Mouse (Mus musculus) lung, embryonic 14.5 days (tissue): ENCODE measurements around the gene Abcb8. TPM values are rescaled to one million over a fixed set of nuclear protein-coding genes. Genes with fewer than 3 reads are reported as not detected.

Experiments
- ATAC-seq: fragments of 200-750 bp; cut with Nextera tagmentation; 2 replicates; pipeline ENCODE4 v1.8.0; 2017; ENCODE audit warnings: mild to moderate bottlenecking, moderate TSS enrichment, moderate library complexity; ENCODE audit not compliant: insufficient read depth
- DNase-seq: peaks from one replicate; pipeline ENCODE4 v3.0.0-alpha.2; 2015
- H3K27ac ChIP-seq: fragments of 300-500 bp; sonication (generic); 2 replicates; pipeline ENCODE4 v1.5.1; 2014; ENCODE audit warnings: low read depth, mild to moderate bottlenecking, moderate library complexity
- H3K27me3 ChIP-seq: fragments of 300-500 bp; sonication (generic); 2 replicates; pipeline ENCODE4 v1.6.1; 2014; ENCODE audit warnings: low read length, control low read depth; ENCODE audit not compliant: insufficient read depth
- H3K36me3 ChIP-seq: fragments of 300-500 bp; sonication (generic); 2 replicates; pipeline ENCODE4 v1.6.1; 2014; ENCODE audit warnings: control low read depth; ENCODE audit not compliant: insufficient read depth
- H3K4me1 ChIP-seq: fragments of 300-500 bp; sonication (generic); 2 replicates; pipeline ENCODE4 v1.6.1; 2014; ENCODE audit warnings: antibody characterized with exemption, control low read depth; ENCODE audit not compliant: insufficient read depth
- H3K4me2 ChIP-seq: fragments of 300-500 bp; sonication (generic); 2 replicates; pipeline ENCODE4 v1.6.1; 2014; ENCODE audit warnings: mild to moderate bottlenecking
- H3K4me3 ChIP-seq: fragments of 300-500 bp; sonication (generic); 2 replicates; pipeline ENCODE4 v1.5.1; 2014; ENCODE audit warnings: low read depth, low read length
- H3K9ac ChIP-seq: fragments of 300-500 bp; sonication (generic); 2 replicates; pipeline ENCODE4 v1.6.1; 2014
- H3K9me3 ChIP-seq: fragments of 300-500 bp; sonication (generic); 2 replicates; pipeline ENCODE4 v1.6.1; 2016; ENCODE audit warnings: low read depth, low read length, control low read depth
- CTCF ChIP-seq: IDR thresholded peaks from 2 replicates; pipeline ENCODE4 v1.5.1; 2016; ENCODE audit warnings: antibody characterized with exemption, low read depth
- WGBS: fragments of 180-500 bp; shearing (Covaris S2); extraction: QIAGEN DNeasy Blood & Tissue Kit; methylation state at CpG from one replicate; pipeline ENCODE4 v1.1.7; 2014; 5-methylcytosine and 5-hydroxymethylcytosine counted together
- polyA plus RNA-seq: library from polyadenylated mRNA; unstranded; fragments of >200 nt; fragmentation: Nextera tagmentation; extraction: Ambion mirVana; gene quantifications from 2 replicates; pipeline ENCODE4 v1.2.1, GENCODE M21; 2014

The Abcb8 gene
- polyA plus RNA-seq, 1 experiment from 2014 or later = 43.5 TPM

DNA sequence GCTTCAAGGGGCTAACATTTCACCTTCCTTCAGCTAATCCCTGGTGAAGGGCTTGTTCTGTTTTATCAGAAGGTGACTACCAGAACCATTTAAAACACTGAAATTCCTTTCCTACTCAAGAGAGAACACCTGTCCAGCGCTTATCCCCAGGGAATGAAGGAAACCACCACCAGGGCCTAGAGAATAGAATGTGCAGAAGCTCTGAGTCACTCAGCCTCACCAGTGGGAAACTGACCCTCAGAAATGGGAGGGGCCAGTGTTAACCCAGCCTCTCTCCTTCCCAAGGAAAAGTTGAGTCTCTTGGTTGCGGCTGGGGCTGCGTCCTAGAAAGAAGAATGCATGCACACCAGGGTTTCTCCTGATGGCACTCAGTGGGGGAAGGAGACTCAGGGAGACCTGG is 61.6 kb downstream of the Abcb8 start:
- peak overlapping the region; percentile 63; the same call in 1 of the 2 replicates for H3K27ac ChIP-seq
- H3K4me2 ChIP-seq = peak overlapping the region; percentile 96
- no peaks in the 10 kb centered on the region for H3K9me3 ChIP-seq
- H3K36me3 ChIP-seq = peaks cover 2% of the 10 kb centered on the region; the same call in 1 of the 2 replicates
- peaks cover 25% of the 10 kb centered on the region for H3K4me1 ChIP-seq
- DNase-seq = no peak
- no peaks in the 10 kb centered on the region for H3K27me3 ChIP-seq
- no peak for ATAC-seq
- H3K9ac ChIP-seq = no peak overlapping the region
- no peak for TF ChIP-seq CTCF
- no peak overlapping the region for H3K4me3 ChIP-seq
- WGBS = 59% methylated on average over 3 of the region's 3 CpGs

DNA sequence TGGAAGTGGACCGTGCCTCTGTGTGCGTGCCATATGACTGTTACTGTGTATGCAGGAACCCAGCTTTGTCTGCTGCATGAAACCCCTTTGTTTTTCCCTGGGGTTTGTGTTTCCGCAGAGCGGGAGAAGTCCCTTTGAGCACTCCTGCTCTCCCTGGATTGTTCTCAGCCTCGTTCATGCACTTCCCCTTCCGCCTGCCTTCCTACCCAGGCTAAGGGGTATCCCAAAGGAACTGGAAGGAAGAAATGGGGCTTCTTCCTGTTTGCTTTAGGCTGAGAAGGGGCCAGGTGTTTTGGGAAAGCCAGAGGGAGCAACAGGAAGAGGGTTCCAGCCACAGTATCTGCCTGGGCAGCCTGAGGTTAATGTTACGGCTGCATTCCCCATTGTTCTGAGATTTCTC is 62.1 kb downstream of the Abcb8 start:
- TF ChIP-seq CTCF = no peak
- Histone ChIP-seq H3K4me1 (peaks cover 25% of the 10 kb centered on the region), H3K9me3 (no peaks in the 10 kb centered on the region), H3K4me2 (peak overlapping the region; percentile 96), H3K27ac (peak overlapping the region; percentile 63; the same call in 1 of the 2 replicates), H3K9ac (no peak overlapping the region), H3K36me3 (peaks cover 7% of the 10 kb centered on the region; the same call in 1 of the 2 replicates), H3K27me3 (no peaks in the 10 kb centered on the region), H3K4me3 (no peak overlapping the region)
- 72% methylated on average over 7 of the region's 7 CpGs for WGBS
- ATAC-seq = no peak
- peak; percentile 32 for DNase-seq

Other genes starting within 250 kb of the Abcb8 start
- 20.6 and 21.0 TPM in 2 replicates for gene Nupl2, start 228.7 kb upstream of the Abcb8 start, polyA plus RNA-seq
- gene Kcnh2, start 42.1 kb upstream of the Abcb8 start, polyA plus RNA-seq = 3.9 and 5.5 TPM in 2 replicates
- 13.8 and 15.7 TPM in 2 replicates for gene Nos3, start 28.9 kb upstream of the Abcb8 start, polyA plus RNA-seq
- 0.53 and 0.71 TPM in 2 replicates for gene Atg9b, start 1.5 kb upstream of the Abcb8 start, polyA plus RNA-seq
- not detected in 2 replicates for gene Asic3, start 19.7 kb downstream of the Abcb8 start, polyA plus RNA-seq
- 33.6 and 35.5 TPM in 2 replicates for gene Cdk5, start 29.9 kb downstream of the Abcb8 start, polyA plus RNA-seq
- 29.9 and 35.5 TPM in 2 replicates for gene Slc4a2, start 30.2 kb downstream of the Abcb8 start, polyA plus RNA-seq
- gene Fastk, start 51.6 kb downstream of the Abcb8 start, polyA plus RNA-seq = 91.5 and 93.1 TPM in 2 replicates
- gene Tmub1, start 54.2 kb downstream of the Abcb8 start, polyA plus RNA-seq = 14.2 and 15.7 TPM in 2 replicates
- gene Agap3, start 58.5 kb downstream of the Abcb8 start, polyA plus RNA-seq = 41.7 and 46.5 TPM in 2 replicates
- gene Gbx1, start 133.5 kb downstream of the Abcb8 start, polyA plus RNA-seq = 0.07 TPM in 2 replicates
- 0.29 and 0.42 TPM in 2 replicates for gene Asb10, start 147.3 kb downstream of the Abcb8 start, polyA plus RNA-seq
- gene 4931409K22Rik, start 163.1 kb downstream of the Abcb8 start, polyA plus RNA-seq = not detected in 2 replicates
- gene Abcf2, start 183.8 kb downstream of the Abcb8 start, polyA plus RNA-seq = 119 and 120 TPM in 2 replicates
- gene Chpf2, start 193.1 kb downstream of the Abcb8 start, polyA plus RNA-seq = 12.2 and 14.2 TPM in 2 replicates
- 37.2 and 39.1 TPM in 2 replicates for gene Smarcd3, start 230.7 kb downstream of the Abcb8 start, polyA plus RNA-seq